Mouse (Mus musculus): ENCODE measurements around the gene Atrn. TPM values are rescaled to one million over a fixed set of nuclear protein-coding genes. Genes with fewer than 3 reads are reported as not detected.

The Atrn gene
- polyA plus RNA-seq, 1 experiment from 2014 or later: 3.7 TPM

DNA sequence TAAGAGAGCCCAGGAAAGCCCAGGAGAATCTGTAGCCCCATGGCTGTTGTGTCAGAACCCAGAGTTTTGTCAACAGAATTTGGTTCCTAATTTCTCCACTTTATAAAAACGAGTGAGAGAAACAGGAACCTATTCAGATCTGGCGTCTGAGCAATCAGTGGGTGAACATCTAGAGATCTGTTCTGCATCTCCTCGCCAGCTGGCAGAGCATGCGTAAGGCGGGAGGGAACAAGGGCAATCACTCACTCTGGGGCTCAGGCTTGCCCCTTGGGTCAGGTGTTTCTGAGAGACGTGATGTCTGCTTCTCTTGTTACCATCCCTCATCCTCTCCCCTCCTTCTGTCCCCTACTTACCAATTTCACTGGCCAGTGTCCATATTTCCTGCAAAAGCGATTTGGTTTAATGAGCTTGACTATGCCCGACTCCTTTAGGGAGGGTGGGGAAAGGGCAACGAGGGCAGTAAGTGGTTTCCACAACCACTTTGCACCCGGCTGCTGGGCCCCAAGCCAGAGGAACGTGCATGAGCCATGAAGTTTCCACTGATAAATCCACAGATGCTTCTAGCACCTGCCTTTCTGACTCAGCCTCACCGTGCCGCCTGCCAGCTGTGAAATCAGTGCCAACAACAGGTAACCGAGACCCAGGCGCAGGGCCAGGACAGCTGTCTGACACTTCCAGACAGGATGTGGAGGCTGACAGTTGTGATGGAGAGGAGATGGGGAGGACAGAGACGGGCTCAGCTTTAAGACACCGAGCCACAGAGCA lies 131.1 kb downstream of the Atrn start:
- TF ChIP-seq EP300 (optimal IDR thresholded peaks at IDR 0.05) (no peak), CTCF (IDR thresholded peaks at IDR 0.05; ENCODE audit: low read depth) (no peak)
- H3K27me3 ChIP-seq (ENCODE audit: control insufficient read depth, insufficient read depth, low read length): peaks cover 3% of the 10 kb centered on the region; the same call in 1 of the 2 replicates
- no peak overlapping the region for H3K4me2 ChIP-seq (replicated peaks; ENCODE audit: low read depth)
- H3K9me3 ChIP-seq (ENCODE audit: control insufficient read depth, low read length): no peaks in the 10 kb centered on the region
- 26% methylated on average over 17 of the region's 17 CpGs for WGBS
- no peak overlapping the region for H3K27ac ChIP-seq (replicated peaks)
- H3K9ac ChIP-seq (ENCODE audit: low read length): no peak overlapping the region
- H3K36me3 ChIP-seq (ENCODE audit: control insufficient read depth, insufficient read depth, low read length): no peaks in the 10 kb centered on the region
- no peak overlapping the region for H3K4me3 ChIP-seq (ENCODE audit: low read depth, low read length)
- ATAC-seq (ENCODE audit: low FRiP score, low TSS enrichment) (peak; percentile 9; the same call in 1 of the 2 replicates), DNase-seq (ENCODE audit: low spot score) (peak; percentile 60)
- 0 out of 2 replicates have a peak, but pooled peaks cover 2% of the 10 kb centered on the region for H3K4me1 ChIP-seq (replicated peaks; ENCODE audit: control insufficient read depth, insufficient read depth)

DNA sequence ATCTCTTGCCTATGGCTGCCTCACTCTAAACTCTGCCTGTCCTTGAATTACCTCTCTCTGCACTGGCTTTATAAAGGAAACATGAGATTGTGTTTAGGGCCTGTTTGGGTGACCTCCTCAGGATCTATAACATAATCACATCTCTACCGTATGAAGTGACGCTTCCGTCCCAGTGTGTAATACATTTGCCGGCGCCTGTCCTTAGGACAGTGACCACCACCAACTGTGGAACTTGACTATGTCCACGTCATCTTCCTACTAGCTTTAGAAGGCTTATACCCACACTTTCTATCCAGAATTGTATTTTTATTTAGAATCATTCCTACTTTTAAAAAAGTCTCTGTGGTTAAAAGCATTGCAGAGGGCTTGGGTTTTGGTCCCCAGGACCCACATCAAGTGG lies 131.9 kb downstream of the Atrn start:
- H3K9me3 ChIP-seq (ENCODE audit: control insufficient read depth, low read length): no peaks in the 10 kb centered on the region
- H3K9ac ChIP-seq (ENCODE audit: low read length): no peak overlapping the region
- no peak overlapping the region for H3K27ac ChIP-seq (replicated peaks)
- WGBS: 92% methylated on average over 6 of the region's 6 CpGs
- peaks cover 3% of the 10 kb centered on the region; the same call in 1 of the 2 replicates for H3K27me3 ChIP-seq (ENCODE audit: control insufficient read depth, insufficient read depth, low read length)
- 0 out of 2 replicates have a peak, but pooled peaks cover 2% of the 10 kb centered on the region for H3K4me1 ChIP-seq (replicated peaks; ENCODE audit: control insufficient read depth, insufficient read depth)
- H3K36me3 ChIP-seq (ENCODE audit: control insufficient read depth, insufficient read depth, low read length): no peaks in the 10 kb centered on the region
- H3K4me3 ChIP-seq (ENCODE audit: low read depth, low read length): no peak overlapping the region
- DNase-seq (ENCODE audit: low spot score): no peak
- H3K4me2 ChIP-seq (replicated peaks; ENCODE audit: low read depth): no peak overlapping the region
- TF ChIP-seq EP300 (optimal IDR thresholded peaks at IDR 0.05) (no peak), CTCF (IDR thresholded peaks at IDR 0.05; ENCODE audit: low read depth) (no peak)
- no peak for ATAC-seq (ENCODE audit: low FRiP score, low TSS enrichment)

DNA sequence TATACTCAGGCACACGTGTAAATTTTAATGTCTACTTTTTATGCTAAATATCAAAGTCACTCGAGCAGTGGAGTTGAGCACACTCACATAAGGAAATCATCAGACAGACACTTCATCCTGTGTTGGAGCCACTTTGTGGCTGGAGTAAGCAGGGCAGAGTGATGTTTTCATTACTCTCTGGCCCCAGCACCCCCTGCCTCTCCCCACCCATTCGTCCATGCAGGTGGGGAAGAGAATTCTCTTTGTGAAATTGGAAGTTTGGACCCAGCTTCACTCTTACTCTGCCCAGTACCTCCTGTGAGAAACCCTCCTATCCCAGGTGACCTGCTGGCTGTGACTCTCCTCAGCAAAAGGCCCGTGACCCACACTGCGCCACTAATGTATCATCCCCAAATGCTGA lies 132.4 kb downstream of the Atrn start:
- H3K36me3 ChIP-seq (ENCODE audit: control insufficient read depth, insufficient read depth, low read length): no peaks in the 10 kb centered on the region
- H3K27me3 ChIP-seq (ENCODE audit: control insufficient read depth, insufficient read depth, low read length): peaks cover 3% of the 10 kb centered on the region; the same call in 1 of the 2 replicates
- WGBS: 85% methylated on average over 5 of the region's 5 CpGs
- H3K4me3 ChIP-seq (ENCODE audit: low read depth, low read length): no peak overlapping the region
- TF ChIP-seq EP300 (optimal IDR thresholded peaks at IDR 0.05) (no peak), CTCF (IDR thresholded peaks at IDR 0.05; ENCODE audit: low read depth) (no peak)
- DNase-seq (ENCODE audit: low spot score) (no peak), ATAC-seq (ENCODE audit: low FRiP score, low TSS enrichment) (no peak)
- no peak overlapping the region for H3K4me2 ChIP-seq (replicated peaks; ENCODE audit: low read depth)
- H3K9me3 ChIP-seq (ENCODE audit: control insufficient read depth, low read length): no peaks in the 10 kb centered on the region
- H3K4me1 ChIP-seq (replicated peaks; ENCODE audit: control insufficient read depth, insufficient read depth): 0 out of 2 replicates have a peak, but pooled peaks cover 2% of the 10 kb centered on the region
- no peak overlapping the region for H3K9ac ChIP-seq (ENCODE audit: low read length)
- no peak overlapping the region for H3K27ac ChIP-seq (replicated peaks)

DNA sequence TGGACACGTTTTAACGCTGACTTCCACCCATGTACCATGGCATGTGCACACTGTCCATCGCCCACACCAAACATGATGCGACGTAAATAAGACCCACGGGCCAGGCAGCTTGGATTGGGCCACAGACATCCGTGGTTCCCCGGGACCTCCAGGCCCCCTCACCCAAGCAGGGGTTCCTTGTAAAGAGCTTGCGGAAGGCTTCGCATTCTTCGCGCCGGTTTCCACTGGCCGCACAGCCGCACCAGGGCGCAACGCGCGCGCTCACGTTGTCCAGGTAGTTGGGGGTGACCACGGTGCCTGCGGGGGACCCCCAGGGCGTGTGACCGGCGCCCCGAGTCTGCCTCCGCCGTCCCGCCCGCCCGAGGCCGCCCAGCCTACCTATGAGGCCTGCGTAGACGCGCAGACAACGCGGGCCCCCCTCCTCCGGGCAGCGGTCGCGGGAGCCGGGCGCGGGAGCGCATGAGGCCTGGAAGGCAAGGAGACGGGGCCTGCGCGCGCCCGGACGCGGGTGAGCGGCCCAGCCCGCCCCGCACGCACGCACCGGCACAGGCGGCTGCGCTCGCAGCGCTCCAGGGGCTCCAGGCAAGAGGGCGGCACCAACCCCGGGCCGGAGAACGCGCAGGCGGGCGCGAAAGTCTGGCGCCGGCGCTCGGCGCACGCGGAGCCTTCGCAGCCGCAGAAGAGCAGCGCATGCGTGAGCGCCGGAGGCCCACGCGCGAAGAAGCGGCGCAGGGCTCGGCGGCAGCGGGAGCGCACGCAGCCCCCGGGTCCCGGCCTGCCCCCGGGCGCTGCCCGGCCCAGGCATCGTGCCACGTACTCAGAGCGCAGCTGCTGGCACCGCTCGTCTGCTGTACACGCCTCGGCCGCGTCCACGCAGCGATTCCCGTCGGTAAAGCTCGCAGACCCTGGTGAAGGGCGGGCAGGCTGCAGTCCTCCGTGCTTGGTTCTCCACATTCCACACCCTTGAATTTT lies 134.8 kb downstream of the Atrn start:
- Histone ChIP-seq H3K9me3 (ENCODE audit: control insufficient read depth, low read length) (no peaks in the 10 kb centered on the region), H3K36me3 (ENCODE audit: control insufficient read depth, insufficient read depth, low read length) (no peaks in the 10 kb centered on the region), H3K27ac (replicated peaks) (no peak overlapping the region), H3K9ac (ENCODE audit: low read length) (peak overlapping the region; percentile 58), H3K27me3 (ENCODE audit: control insufficient read depth, insufficient read depth, low read length) (peaks cover 3% of the 10 kb centered on the region; the same call in 1 of the 2 replicates), H3K4me3 (ENCODE audit: low read depth, low read length) (peak overlapping the region; percentile 49), H3K4me2 (replicated peaks; ENCODE audit: low read depth) (peak overlapping the region; percentile 93), H3K4me1 (replicated peaks; ENCODE audit: control insufficient read depth, insufficient read depth) (peaks cover 13% of the 10 kb centered on the region)
- WGBS: 3% methylated on average over 95 of the region's 115 CpGs
- ATAC-seq (ENCODE audit: low FRiP score, low TSS enrichment): peak; percentile 21; the same call in 1 of the 2 replicates
- peak; percentile 45 for DNase-seq (ENCODE audit: low spot score)
- TF ChIP-seq CTCF (IDR thresholded peaks at IDR 0.05; ENCODE audit: low read depth) (no peak), EP300 (optimal IDR thresholded peaks at IDR 0.05) (no peak)

DNA sequence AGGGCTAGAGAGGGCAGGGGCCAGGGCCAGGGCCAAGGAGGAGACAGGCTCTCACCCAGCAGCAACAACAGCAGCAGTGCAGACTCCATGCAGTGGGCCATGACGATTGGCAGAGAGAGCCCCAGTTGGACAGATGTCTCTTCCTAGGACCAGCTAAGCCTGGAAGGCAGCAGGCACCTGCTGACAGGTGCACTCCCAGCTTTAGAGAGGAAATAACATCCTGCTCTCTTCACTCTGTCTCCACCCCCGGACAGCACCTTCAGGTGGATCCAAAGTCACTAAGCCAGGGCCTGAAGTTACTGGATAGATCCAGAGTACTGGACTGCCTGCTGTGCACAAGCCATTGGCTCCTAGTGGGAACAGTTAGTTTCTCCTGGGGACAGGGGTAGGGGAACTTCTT lies 136.7 kb downstream of the Atrn start, which contains the start of gene Gfra4:
Gene Gfra4, minus strand, starts transcription at position 101 of the 400 bp plus-strand sequence.
- ATAC-seq (ENCODE audit: low FRiP score, low TSS enrichment) (no peak), DNase-seq (ENCODE audit: low spot score) (no peak)
- 71% methylated on average over 2 of the region's 2 CpGs for WGBS
- Histone ChIP-seq H3K4me1 (replicated peaks; ENCODE audit: control insufficient read depth, insufficient read depth) (peaks cover 13% of the 10 kb centered on the region), H3K4me2 (replicated peaks; ENCODE audit: low read depth) (no peak within 1 kb of the TSS), H3K4me3 (ENCODE audit: low read depth, low read length) (no peak within 1 kb of the TSS), H3K27me3 (ENCODE audit: control insufficient read depth, insufficient read depth, low read length) (peaks cover 3% of the 10 kb centered on the region; the same call in 1 of the 2 replicates), H3K36me3 (ENCODE audit: control insufficient read depth, insufficient read depth, low read length) (no peaks in the 10 kb centered on the region), H3K9ac (ENCODE audit: low read length) (no peak within 1 kb of the TSS), H3K9me3 (ENCODE audit: control insufficient read depth, low read length) (no peaks in the 10 kb centered on the region), H3K27ac (replicated peaks) (no peak within 1 kb of the TSS)
- TF ChIP-seq EP300 (optimal IDR thresholded peaks at IDR 0.05) (no peak), CTCF (IDR thresholded peaks at IDR 0.05; ENCODE audit: low read depth) (no peak)
